Mouse (Mus musculus): ENCODE data around the gene Tmem185b.

- TF ChIP-seq CTCF (conservative IDR thresholded peaks at IDR 0.05; ENCODE audit: low read length) (no peak), POU5F1 (IDR thresholded peaks at IDR 0.05; ENCODE audit: borderline replicate concordance, low read length) (no peak), NANOG (IDR thresholded peaks at IDR 0.05; ENCODE audit: borderline replicate concordance, low read length) (no peak)
Observed at GRCm38 (mm10) chr1:119519286-119519685, 6.7 kb upstream of the Tmem185b start.

All from E14TG2a.4 (cell line).